Mouse (Mus musculus): ENCODE measurements around the gene Havcr1.
A peak's percentile ranks its signal among the peaks of the same experiment; 100 is the strongest.

GRCm38 (mm10) chr11:46779811-46780210, 44.9 kb downstream of the Havcr1 start:
- TF ChIP-seq CHD1 (IDR thresholded peaks at IDR 0.05; ENCODE audit: low read depth, low read length), result no peak
- peak; percentile 34 to 64 for TF ChIP-seq CTCF (conservative IDR thresholded peaks at IDR 0.05 in 1 of 2, IDR thresholded peaks at IDR 0.05 in 1 of 2; ENCODE audit: low read depth in 2 of 2, low read length in 2 of 2)
- TF ChIP-seq JUN (IDR thresholded peaks at IDR 0.05; ENCODE audit: insufficient read depth, low read depth, low read length), result no peak
- no peak for TF ChIP-seq GABPA (IDR thresholded peaks at IDR 0.05; ENCODE audit: insufficient replicate concordance, low read depth, low read length)
- TF ChIP-seq NRF1 (IDR thresholded peaks at IDR 0.05; ENCODE audit: low read depth, low read length), result no peak
- TF ChIP-seq MYC (IDR thresholded peaks at IDR 0.05; ENCODE audit: low read depth, low read length), result no peak
- TF ChIP-seq MAFK (IDR thresholded peaks at IDR 0.05; ENCODE audit: insufficient replicate concordance, low read length), result no peak
- no peak for TF ChIP-seq POLR2AphosphoS2 (IDR thresholded peaks at IDR 0.05; ENCODE audit: low read depth, low read length)
- no peak for TF ChIP-seq BHLHE40 (IDR thresholded peaks at IDR 0.05; ENCODE audit: low read depth, low read length)
- TF ChIP-seq EP300 (IDR thresholded peaks at IDR 0.05; ENCODE audit: low read length), result no peak
- no peak for TF ChIP-seq ZKSCAN1 (IDR thresholded peaks at IDR 0.05; ENCODE audit: borderline replicate concordance, low read depth, low read length)
